Mouse (Mus musculus) embryo, embryonic 11 days (tissue): Measurements from ENCODE around the gene Thbd.

Experiments used
- DNase-seq: peaks from one replicate; pipeline ENCODE4 v3.0.0-alpha.2; 2015

The Thbd gene

GRCm38 (mm10) chr2:148407870-148408760 is at the start of gene Thbd:
TSS of gene Thbd (minus strand) at chr2:148408188.
- DNase-seq = peak; percentile 68

GRCm38 (mm10) chr2:148455341-148455740 is 47.4 kb upstream of the Thbd start:
- no peak for DNase-seq

GRCm38 (mm10) chr2:148454014-148454542 is 46.1 kb upstream of the Thbd start:
- no peak for DNase-seq

- no peak for DNase-seq
Measured at GRCm38 (mm10) chr2:148453061-148453460, 45.1 kb upstream of the Thbd start.

GRCm38 (mm10) chr2:148451498-148451897 is 43.5 kb upstream of the Thbd start:
- no peak for DNase-seq

- no peak for DNase-seq
Measured at GRCm38 (mm10) chr2:148450616-148451015, 42.6 kb upstream of the Thbd start.

GRCm38 (mm10) chr2:148449659-148450058 is 41.7 kb upstream of the Thbd start:
- DNase-seq = no peak

GRCm38 (mm10) chr2:148446446-148446845 is 38.5 kb upstream of the Thbd start:
- no peak for DNase-seq

GRCm38 (mm10) chr2:148445616-148446015 is 37.6 kb upstream of the Thbd start:
- no peak for DNase-seq

GRCm38 (mm10) chr2:148444472-148444871 is 36.5 kb upstream of the Thbd start:
- DNase-seq = no peak

GRCm38 (mm10) chr2:148443249-148443958 is 35.4 kb upstream of the Thbd start, which contains the start of gene Cd93:
TSS of gene Cd93 (minus strand) at chr2:148443563.
- DNase-seq = peak; percentile 22

- DNase-seq = no peak
Measured at GRCm38 (mm10) chr2:148442710-148443109, 34.7 kb upstream of the Thbd start.

GRCm38 (mm10) chr2:148442172-148442571 is 34.2 kb upstream of the Thbd start:
- DNase-seq = no peak

GRCm38 (mm10) chr2:148441421-148441820 is 33.4 kb upstream of the Thbd start:
- DNase-seq = no peak

- DNase-seq = no peak
Measured at GRCm38 (mm10) chr2:148439691-148440276, 31.8 kb upstream of the Thbd start.

- DNase-seq = no peak
Measured at GRCm38 (mm10) chr2:148436285-148436684, 28.3 kb upstream of the Thbd start.

GRCm38 (mm10) chr2:148432346-148432745 is 24.4 kb upstream of the Thbd start:
- no peak for DNase-seq

GRCm38 (mm10) chr2:148430941-148431340 is 23.0 kb upstream of the Thbd start:
- no peak for DNase-seq

- DNase-seq = no peak
Measured at GRCm38 (mm10) chr2:148429001-148429505, 21.1 kb upstream of the Thbd start.

GRCm38 (mm10) chr2:148428523-148428922 is 20.5 kb upstream of the Thbd start:
- no peak for DNase-seq

- no peak for DNase-seq
Measured at GRCm38 (mm10) chr2:148427553-148427952, 19.6 kb upstream of the Thbd start.

- no peak for DNase-seq
Measured at GRCm38 (mm10) chr2:148425709-148426382, 17.9 kb upstream of the Thbd start.
